Mouse (Mus musculus) lung, postnatal 0 days (tissue): ENCODE results near the gene Efcab12.

Experiments
- CTCF ChIP-seq: IDR thresholded peaks from 2 replicates; pipeline ENCODE4 v1.5.1; 2016; ENCODE audit warnings: antibody characterized with exemption, mild to moderate bottlenecking
- EP300 ChIP-seq: IDR thresholded peaks from 2 replicates; pipeline ENCODE4 v1.6.1; 2016; ENCODE audit warnings: antibody characterized with exemption, mild to moderate bottlenecking, control low read depth

GRCm38 (mm10) chr6:115886894-115887293 is 48.7 kb upstream of the Efcab12 start:
- TF ChIP-seq CTCF: no peak
- no peak for TF ChIP-seq EP300
